Mouse (Mus musculus): Measurements from ENCODE around the gene Pon1.
"Not testable (repeated sequence)": the region's sequence is repeated elsewhere in the genome, so short reads cannot be mapped to it uniquely, and the experiment has no call there.

Gene Pon1

DNA sequence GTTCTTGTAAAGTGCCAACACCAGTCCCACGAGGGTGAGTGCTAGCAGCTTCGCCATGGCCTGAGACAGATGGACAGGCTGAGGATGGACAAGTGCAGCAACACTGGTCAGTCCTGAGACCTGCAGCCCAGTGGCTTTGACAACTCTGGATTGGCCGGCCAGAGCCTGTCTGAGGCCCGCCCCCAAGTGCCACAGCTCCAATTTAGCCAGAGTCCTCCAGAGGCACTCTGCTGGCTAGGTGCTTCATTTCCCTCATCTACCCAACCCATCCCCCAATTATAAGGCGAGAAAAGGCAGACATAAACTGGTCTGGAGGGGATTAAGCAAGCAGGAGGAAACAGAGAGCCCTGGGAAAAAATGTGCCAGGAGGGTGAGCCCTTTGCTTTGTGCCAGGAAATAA, at the start of gene Pon1:
Gene Pon1, minus strand, starts transcription at position 254 of the 400 bp plus-strand sequence.
- DNase-seq (ENCODE audit: low spot score in 2 of 2) = no peak

- DNase-seq (ENCODE audit: low spot score in 2 of 2) = no peak
These were observed 45.1 kb upstream of the Pon1 start for GRCm38 (mm10) chr6:5238799-5239198.

DNA sequence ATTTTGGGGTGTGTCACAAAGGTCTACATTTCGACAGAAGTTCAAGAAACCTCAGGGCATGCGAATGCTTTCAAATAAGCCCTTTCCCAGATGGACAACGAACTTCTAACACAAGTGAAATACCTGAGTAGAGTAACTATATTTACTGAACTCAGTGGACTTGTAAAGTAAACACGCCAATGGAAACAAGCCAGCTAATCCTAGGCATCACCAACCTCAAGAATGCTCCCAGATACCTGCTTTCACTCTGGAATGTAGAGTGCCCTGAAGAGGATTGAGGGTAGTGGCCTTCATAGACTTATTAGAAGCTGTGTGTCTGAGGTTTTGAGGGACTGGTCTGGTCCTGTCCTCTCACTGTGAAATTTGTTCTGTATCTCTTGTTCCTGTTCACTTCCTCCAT, 43.8 kb upstream of the Pon1 start:
- no peak for DNase-seq (ENCODE audit: low spot score in 2 of 2)

DNA sequence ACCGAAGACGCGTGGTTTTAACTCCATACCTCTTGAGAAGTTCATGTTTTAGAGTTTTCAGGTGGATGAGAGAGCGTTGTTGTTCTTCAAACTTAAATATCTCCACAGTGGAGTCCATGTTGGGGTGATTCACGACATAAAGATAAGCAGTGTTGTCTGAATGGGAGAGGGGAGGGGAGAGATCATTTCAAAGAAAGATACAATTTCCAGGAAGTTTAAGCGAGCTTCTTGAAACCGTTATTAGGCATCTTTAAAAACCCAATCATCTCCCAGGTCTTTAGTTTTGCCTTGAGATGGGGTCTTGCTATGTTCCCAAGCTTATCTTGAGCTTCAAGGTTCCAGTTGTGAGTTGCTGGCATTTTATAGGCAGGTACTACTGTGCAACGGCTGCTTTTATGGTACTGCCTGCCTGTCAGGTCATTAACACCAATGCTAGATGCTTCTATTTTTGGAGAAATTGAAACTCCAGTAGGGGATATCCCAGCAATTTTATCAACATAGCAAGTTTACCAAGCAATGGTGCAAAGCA, 43.2 kb upstream of the Pon1 start:
- no peak for DNase-seq (ENCODE audit: low spot score in 2 of 2)

DNA sequence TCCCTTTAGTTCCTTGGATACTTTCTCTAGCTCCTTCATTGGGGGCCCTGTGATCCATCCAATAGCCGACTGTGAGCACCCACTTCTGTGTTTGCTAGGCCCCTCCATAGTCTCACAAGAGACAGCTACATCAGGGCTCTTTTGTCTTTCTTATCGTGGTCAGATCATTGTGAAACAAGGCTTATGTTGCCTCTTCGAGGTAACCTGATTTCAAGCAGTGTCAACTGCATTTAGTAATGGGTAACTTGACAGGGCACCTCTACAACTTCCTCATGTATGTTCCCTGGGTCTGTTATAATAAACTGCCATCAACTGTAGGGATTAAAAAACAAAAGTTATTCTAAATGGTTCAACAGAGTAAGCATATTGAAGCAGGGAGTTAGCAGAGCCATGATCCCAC, 40.8 kb upstream of the Pon1 start:
- DNase-seq (ENCODE audit: low spot score in 2 of 2) = no peak

DNA sequence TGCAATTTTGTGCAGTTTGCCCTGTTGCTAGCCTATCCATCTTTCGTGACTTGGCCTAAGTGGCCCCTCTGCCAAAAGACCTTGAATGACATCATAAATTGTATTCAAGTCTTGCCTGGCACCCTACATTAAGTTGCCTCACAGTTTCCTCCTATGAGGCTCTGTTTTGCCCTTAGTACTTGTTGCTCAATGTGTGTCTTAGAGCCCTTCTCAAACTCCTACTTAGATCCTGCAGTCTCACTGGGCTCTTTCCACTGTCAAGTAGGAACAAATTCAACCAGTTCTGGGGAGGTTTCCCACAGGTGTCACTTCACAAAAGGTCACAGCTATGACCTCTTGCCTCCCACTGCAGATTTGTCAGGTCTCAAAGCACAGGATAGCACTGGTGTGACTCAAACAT, 40.1 kb upstream of the Pon1 start:
- no peak for DNase-seq (ENCODE audit: low spot score in 2 of 2)

DNA sequence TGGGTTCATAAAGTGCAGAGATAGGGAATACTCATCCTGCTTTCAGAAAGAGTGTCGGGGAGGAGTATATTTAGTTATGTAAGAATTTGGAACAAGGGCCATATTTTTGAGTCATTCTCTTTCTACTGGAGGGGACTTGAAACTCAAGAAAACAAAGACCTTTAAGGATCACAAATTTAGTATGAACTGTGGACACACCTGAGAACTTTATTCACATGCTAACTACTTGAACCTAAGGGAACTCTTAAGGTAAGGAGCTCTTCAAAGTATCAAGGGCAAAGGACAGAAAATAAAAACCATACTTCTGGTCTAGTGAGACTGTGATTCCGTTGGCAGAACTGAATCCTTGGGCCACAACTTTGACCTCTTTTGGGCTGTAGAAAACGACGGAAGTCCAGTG, 38.3 kb upstream of the Pon1 start:
- no peak for DNase-seq (ENCODE audit: low spot score in 2 of 2)

DNA sequence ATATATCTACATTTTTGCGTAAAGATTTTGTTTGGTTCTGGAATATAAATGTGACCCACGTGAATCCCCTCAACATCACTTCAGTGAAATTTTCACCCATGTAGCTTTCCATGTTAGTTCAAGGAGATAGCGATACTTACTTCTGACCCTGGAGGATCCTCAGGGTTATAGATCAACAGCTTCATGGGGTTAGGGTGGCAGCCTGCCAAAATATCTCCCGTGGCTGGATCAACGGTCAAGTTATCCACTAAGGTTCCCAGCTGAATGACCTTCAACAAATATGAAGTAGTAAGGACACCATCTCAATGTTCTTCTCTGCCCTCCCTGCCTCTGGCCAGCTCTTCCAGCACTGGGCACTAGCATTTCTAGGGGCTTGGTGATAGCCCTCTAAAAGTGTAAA, 36.5 kb upstream of the Pon1 start:
- DNase-seq (ENCODE audit: low spot score in 2 of 2) = no peak

DNA sequence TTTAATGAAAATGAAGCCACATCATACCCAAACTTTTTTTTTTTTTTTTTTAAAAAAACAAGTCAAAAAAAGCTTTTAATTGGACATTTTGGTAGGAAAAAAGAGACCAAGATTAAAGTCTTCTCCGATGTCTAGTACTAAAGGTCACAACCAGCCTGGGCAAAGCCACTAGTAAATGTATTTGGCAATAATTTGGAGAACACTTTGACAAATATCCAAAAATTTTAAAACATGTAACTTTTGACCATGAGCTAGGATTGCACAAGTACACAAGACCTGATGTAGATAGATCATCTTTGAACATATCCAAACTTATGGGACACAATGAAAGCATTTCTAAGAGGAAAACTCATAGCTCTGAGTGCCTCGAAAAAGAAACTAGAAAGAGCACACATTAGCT, 29.8 kb upstream of the Pon1 start:
- DNase-seq (ENCODE audit: low spot score in 2 of 2) = not testable (repeated sequence)

DNA sequence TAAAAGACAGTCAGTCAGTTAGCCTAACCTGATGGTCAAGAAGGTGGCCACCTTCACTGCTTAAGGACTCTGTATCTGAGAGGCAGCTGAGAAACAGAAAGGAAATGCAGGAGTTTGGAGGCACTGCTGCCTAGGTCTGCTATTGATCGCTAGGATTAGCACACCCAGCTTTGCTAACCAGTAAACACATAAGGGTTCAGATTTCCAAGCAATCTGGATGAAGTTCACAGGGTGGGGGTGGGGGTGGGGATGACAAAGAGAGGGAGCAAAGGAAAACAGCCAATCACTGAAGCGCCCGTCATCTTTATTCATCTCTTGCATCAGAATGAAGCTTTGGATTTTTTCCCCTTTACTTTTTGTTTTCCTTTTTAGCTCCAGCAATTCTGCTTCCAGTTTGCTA, 28.3 kb upstream of the Pon1 start:
- no peak for DNase-seq (ENCODE audit: low spot score in 2 of 2)

DNA sequence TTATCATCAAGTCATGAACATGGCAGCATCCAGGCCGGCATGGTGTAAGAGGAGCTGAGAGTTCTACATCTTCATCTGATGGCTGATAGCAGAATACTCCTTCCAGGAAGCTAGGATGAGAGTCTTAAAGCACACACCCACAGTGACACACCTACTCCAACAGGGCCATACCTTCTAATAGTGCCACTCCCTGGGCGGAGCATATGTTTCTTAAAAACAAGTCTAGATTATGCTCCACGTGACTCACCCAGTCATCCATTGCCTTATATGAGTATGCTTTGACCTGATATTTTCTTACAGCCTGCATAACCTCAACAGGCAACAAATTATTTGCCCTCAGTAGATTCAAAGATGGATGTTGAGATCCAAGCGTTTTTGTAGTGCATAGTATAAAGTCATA, 24.4 kb upstream of the Pon1 start:
- DNase-seq (ENCODE audit: low spot score in 2 of 2) = no peak

GRCm38 (mm10) chr6:5207817-5208216, 14.1 kb upstream of the Pon1 start:
- no peak for DNase-seq (ENCODE audit: low spot score in 2 of 2)

- DNase-seq (ENCODE audit: low spot score in 2 of 2) = no peak
These were observed 6.2 kb upstream of the Pon1 start for GRCm38 (mm10) chr6:5199916-5200315.

- no peak for DNase-seq (ENCODE audit: low spot score in 2 of 2)
These were observed 5.7 kb upstream of the Pon1 start for GRCm38 (mm10) chr6:5199376-5199905.

GRCm38 (mm10) chr6:5198590-5198989, 4.8 kb upstream of the Pon1 start:
- DNase-seq (ENCODE audit: low spot score in 2 of 2) = no peak

DNA sequence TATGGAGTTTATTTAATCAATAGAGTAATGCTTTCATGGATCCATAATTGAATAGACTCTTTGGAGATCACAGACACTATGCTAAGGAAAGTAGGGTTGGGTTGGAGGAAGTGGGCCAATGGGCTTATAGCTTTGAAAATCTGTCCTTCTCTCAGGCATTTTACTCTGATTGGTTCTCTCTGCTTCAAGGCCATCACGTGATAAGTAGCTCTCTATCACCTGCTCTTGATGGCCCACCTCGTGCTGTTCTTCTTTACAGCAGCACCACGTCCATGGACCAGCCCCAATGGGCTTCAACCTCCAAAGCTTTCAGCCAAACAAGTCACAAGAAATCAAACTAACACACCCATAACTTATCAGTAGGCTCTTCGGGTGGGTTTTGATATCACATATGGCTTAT, 3.0 kb downstream of the Pon1 start:
- DNase-seq (ENCODE audit: low spot score in 2 of 2) = no peak

- DNase-seq (ENCODE audit: low spot score in 2 of 2) = no peak
These were observed 4.2 kb downstream of the Pon1 start for GRCm38 (mm10) chr6:5189507-5189906.

GRCm38 (mm10) chr6:5188938-5189337, 4.8 kb downstream of the Pon1 start:
- no peak for DNase-seq (ENCODE audit: low spot score in 2 of 2)

DNA sequence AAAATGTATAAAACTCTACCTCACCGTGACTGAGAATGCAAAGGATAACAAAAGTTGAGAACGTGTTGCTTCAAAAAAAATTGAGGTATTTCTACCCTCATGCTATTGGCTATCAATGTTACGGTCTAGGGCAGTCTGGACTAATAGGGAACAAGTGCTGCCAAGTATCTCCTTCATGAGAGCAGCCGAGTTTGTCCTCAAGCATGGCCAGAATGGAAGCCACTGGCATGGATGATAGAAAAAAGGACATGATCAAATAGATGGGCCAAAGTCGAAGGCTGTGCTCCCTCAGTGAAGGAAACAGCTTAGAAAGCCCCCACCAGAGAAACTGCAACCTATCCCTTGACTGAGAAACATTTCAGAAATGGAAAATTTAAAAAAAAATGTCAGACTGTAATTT, 5.7 kb downstream of the Pon1 start:
- DNase-seq (ENCODE audit: low spot score in 2 of 2) = no peak

- DNase-seq (ENCODE audit: low spot score in 2 of 2) = no peak
These were observed 6.2 kb downstream of the Pon1 start for GRCm38 (mm10) chr6:5187586-5187985.

DNA sequence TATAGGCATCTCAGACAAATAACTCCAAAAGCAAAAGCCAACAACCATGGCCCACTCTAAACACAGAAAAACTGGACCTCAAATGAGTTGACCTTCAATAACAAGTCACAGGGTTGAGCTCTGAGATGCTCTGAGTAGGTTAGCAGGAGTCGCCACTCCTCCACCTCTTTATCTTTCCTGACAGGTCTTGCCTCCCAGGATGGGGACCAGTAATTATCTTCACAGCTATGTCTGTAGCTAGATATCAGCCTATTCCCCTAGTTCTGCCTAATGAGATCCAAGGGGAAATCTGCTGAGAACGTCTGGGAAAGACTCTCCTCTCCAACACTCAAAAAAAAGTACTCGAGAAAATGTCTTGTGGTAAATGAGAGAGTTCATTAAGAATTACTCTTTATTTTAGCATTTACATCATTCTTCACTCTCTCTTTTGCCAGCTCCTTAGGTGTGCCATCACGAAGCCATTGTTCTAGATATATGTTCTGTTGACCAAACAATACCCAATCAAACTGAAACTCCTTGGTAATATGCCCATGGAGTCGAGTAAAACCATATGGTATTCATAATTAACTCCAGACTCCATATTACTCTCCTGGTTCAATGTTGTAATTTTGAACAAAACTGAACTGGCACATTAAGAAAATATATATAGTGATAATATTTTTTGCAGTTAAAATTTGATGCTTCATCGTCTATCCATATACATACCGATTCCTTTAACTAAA, 7.4 kb downstream of the Pon1 start:
- no peak for DNase-seq (ENCODE audit: low spot score in 2 of 2)

- DNase-seq (ENCODE audit: low spot score in 2 of 2) = no peak
These were observed 13.1 kb downstream of the Pon1 start for GRCm38 (mm10) chr6:5180645-5181044.

DNA sequence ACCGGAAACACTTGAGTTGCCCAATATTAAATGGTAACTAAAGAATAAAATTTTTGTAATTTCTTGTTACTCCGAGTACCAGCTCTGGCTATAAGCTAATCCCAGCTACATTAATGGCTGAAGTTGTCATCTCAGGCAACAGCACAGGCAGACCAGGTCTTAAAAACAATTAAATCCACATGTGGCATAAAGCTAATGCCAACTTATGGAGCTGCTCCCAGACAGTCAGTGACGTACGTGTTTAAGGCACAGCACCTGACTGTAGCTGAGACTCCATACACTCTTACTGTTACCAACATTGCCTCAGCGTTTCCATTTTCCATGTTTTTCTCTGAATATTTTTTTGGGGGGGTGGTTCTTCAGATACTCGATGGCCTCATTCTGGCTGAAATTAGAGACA, 14.6 kb downstream of the Pon1 start:
- no peak for DNase-seq (ENCODE audit: low spot score in 2 of 2)
